Mouse (Mus musculus) erythroblast, embryonic 14.5 days (primary cell): Measurements from ENCODE around the gene Aif1.

ENCODE experiments used
- GATA1 ChIP-seq: IDR thresholded peaks from 2 replicates; pipeline ENCODE4 v1.6.1; 2012; ENCODE audit warnings: low read length, inconsistent platforms, mixed read lengths
- TAL1 ChIP-seq: IDR thresholded peaks from 3 replicates; pipeline ENCODE4 v1.6.1; 2012; ENCODE audit warnings: low read length, inconsistent platforms, mixed read lengths

- no peak for TF ChIP-seq GATA1
- TF ChIP-seq TAL1, result no peak
These were observed 25.9 kb upstream of the Aif1 start, which contains the start of gene Tnf for GRCm38 (mm10) chr17:35201787-35202186.
